Mouse (Mus musculus): ENCODE data around the gene Exph5.
A peak's percentile ranks its signal among the peaks of the same experiment; 100 is the strongest.

Exph5 gene

DNA sequence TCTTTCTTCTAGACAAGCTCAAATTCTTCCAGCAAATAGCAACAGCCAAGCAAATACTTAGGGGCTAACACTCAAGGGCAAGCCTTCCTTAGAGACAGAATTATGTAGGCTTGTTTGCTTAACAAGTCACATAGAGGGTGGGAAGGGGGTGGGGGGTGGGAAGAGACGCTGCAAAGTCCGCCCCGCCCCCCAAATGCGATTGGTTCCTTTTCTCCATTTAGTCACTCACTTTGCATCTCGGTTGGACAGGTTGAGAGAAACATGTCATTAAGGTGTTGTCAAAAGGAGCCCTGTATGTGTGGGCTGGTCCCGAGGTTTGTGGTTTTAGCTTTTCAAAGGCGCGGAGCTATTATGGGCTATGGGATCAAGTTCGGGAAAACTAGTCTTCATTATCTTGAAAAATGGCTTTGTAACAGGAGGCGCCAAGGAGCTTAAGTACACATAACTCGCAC is at the start of gene Exph5:
Gene Exph5 (plus strand): TSS at position 402 of the 452 bp plus-strand sequence.
- peak; percentile 48 for DNase-seq (ENCODE audit: low read depth)

DNA sequence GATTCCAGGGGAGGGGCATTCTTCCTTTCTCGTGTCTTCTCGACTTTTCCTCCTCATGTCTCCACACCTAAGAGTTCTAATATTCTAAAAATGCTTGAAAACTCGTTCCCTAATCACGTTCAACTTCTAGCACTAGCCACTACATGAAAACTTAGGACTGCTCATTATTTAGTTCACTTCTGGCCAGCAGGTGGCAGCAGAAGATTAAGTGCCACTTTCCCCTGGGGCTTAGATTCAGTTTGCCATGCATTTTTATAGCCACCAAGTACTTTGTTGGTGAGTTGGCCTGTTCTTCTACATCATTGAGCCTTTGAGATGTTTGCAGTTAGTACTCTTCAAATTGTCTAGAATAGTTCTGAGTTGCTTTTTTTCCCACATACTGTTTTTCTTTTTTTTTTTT is 47.1 kb upstream of the Exph5 start:
- DNase-seq (ENCODE audit: low read depth), result peak; percentile 88

DNA sequence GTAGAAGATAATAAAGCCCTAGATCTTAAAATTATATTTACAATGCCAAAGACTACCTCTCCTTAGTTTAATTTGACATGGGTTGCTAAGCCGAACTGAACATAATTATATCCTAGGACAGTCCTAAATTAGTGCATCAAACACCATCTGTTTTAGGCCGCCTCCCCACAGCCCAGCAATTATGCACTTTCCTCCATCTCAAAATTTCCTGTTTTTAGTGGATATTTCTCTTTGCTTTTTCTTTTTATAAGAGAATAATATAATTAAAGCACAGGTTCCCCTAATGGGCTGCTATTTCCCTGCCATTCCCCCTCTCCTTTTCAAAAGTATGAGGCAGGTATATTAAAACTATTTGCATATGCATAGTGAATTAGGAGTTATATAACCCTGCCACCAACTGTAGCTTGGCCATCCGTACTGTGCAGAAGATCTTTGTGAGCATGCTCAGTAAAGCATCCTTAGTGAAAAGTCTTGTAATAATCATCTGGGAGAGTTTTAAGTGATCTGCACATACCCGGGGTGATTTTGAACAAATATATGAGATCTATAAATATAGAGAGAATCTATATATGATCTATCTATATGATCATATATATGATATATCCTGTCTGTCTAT is 44.7 kb upstream of the Exph5 start:
- DNase-seq (ENCODE audit: low read depth), result no peak

GRCm38 (mm10) chr9:53257772-53258171 is 43.7 kb upstream of the Exph5 start:
- DNase-seq (ENCODE audit: low read depth), result no peak

DNA sequence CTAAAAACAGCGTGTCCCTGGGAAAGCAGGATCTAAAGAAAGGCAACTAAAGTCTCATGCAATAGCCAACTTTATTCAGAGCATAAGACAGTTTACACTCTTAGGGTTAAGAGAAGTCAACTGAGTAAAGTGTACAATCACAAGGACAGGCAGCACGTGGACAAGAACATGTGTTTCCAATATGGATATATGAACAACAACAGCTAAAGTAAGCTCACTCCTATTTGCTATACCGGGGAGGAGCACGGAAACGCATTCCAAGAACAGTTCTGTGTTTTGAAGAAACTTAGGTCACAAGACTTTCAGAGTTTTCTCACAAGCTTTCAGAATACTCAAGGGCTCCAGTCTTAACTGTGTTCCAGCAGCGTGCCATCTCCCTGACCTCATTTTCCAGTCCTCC is 43.3 kb upstream of the Exph5 start:
- no peak for DNase-seq (ENCODE audit: low read depth)

DNA sequence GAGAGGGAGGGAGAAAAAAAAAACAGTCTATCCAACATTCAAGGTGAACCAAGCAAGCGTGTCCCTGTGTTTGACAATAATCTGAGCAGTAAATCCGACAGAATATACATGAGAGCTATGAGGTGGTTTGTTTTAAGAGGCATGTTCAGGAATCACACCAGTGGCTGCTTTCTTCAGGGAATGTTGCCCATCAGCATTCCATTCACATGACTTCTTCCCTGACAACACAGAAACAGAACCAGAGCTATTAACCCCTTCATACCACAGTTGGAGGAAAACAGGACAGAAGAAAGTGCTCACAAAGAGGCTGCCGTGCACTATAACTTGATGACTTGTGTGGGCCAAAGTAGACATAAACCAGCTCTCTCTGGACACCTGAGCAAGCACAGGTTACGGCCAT is 37.1 kb upstream of the Exph5 start:
- no peak for DNase-seq (ENCODE audit: low read depth)

DNA sequence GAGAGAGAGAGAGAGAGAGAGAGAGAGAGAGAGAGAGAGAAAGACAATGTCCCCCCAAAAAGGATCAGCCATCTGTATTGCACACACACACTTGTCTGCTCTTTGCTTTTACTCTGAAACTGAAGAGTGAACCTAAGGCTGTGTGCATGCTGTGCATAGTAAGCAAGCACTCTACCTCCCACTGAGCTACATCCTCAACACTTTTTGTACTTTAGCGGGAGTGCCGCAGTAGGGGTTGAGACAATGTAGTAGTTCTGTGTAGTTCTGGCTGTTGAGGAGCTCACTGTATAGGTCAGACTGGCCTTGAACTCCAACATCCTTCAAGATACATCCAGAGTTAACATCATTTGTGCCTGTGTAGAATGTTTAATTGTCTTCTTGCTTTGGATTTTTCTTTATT is 35.9 kb upstream of the Exph5 start:
- no peak for DNase-seq (ENCODE audit: low read depth)

DNA sequence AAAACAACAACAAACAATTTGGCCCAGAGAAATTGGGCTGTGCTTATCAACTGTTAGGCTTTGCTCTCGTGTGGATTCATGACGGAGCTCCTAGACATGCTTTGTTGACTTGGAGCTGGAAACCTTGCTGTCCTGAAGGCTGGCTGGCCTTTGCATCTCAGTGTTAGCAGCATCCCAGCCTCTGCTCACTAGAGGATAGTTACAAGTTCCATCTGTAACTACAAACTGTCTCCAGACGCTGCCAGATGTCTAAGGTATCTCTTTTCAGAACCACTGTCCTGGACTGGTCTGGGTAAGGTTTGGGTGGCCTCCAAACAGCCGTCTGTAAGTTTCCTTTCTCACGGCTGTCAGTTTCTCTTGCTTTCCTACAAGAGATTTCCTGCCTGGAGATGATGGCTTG is 33.4 kb upstream of the Exph5 start:
- no peak for DNase-seq (ENCODE audit: low read depth)

GRCm38 (mm10) chr9:53268731-53269465 is 32.6 kb upstream of the Exph5 start:
- peak; percentile 22 for DNase-seq (ENCODE audit: low read depth)

- no peak for DNase-seq (ENCODE audit: low read depth)
Measured at GRCm38 (mm10) chr9:53269466-53269755, 32.1 kb upstream of the Exph5 start.

DNA sequence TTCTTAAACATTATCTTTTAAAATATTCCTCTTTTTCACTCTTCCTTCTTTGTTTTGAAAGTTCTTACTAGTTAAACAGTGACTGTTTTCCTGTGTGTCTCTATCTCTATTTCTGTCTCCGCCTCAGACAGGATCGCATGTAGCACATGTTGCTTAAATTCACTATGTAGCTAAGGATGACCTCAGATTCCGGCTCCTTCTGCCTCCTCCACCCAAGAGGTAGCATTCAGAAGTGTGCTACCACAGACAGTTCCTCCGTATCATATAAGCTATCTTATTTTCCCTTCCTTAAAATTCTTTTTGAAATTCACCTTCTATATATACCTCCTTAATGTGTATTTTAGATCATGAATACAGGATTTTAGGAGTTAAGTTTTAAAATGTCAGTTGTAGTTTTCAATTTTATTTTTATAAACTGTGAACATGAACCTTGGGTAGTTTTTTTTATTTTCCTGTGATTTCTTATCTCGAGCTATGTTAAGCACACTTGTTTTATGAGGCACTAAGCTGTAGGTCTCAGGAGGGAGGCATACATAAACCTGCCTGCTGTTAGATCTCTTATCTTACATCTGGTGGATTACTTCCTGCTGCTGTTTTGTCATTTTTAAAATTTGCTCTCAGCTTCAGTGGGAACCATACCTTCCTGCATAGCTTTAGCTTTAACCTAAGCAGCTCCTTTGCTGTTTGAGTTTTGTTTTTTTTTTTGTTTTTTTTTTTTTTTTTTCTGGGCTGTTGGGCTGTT is 30.0 kb upstream of the Exph5 start:
- DNase-seq (ENCODE audit: low read depth), result peak; percentile 31

GRCm38 (mm10) chr9:53272207-53272606 is 29.3 kb upstream of the Exph5 start:
- DNase-seq (ENCODE audit: low read depth), result no peak

GRCm38 (mm10) chr9:53272714-53273113 is 28.8 kb upstream of the Exph5 start:
- no peak for DNase-seq (ENCODE audit: low read depth)

GRCm38 (mm10) chr9:53276381-53276780 is 25.1 kb upstream of the Exph5 start:
- no peak for DNase-seq (ENCODE audit: low read depth)

GRCm38 (mm10) chr9:53278997-53279396 is 22.5 kb upstream of the Exph5 start:
- no peak for DNase-seq (ENCODE audit: low read depth)

DNA sequence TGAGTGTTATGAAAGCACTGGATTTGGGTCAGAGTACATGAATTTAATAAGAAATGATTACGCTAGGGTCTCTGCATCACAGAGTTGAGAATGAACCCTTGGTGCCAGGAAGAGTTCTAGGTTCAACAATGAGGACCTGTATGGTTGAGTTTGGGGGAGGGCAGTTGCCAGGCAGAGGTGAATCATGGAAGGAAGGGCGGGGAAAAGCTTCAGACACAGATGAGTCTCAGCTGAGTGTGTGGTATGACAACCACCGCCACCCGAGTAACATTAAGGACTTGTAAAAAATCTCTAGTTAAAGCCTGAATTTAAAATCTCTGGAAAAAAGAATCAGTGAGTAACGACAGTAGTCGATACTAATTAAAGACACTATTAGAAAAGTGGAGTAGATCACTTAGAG is 14.7 kb upstream of the Exph5 start:
- no peak for DNase-seq (ENCODE audit: low read depth)

DNA sequence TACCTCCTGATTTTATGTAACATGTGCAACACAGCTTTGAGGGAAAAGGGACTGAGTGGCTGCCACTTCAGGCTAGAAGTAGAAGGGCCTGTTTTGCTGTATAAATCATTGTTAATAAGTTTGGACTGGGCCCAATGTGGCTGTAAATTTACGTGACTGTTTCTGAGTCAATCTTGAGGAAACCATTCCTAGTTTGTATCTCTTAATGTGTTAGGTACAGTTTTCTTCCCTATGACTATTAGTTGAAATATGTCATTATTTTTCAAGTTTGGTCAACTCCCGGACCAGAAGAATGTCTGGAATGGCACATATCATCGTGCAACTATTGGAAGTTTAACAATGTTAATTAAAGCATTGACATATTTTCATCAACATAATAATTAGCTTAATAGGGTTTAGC is 11.5 kb upstream of the Exph5 start:
- no peak for DNase-seq (ENCODE audit: low read depth)

DNA sequence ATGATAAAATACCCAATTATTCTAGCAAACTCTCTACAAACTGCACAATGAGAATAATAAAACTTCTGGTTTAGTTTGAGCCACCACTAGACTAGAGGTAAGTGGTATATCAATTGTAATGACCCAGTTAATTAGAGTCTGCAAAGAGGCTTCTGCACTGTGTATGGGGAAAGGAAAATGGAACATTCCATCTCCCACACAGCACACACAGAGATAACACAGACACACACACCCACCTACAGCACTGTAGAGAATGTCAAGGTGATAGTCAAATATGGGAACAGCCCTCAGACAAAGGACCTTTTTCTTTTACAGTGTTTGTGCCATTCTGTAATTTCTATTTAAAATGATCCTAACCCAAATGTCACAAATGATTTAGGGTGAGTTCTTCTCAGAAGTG is 8.6 kb upstream of the Exph5 start:
- no peak for DNase-seq (ENCODE audit: low read depth)

GRCm38 (mm10) chr9:53301801-53302311 is 386 bp downstream of the Exph5 start:
- peak; percentile 3 for DNase-seq (ENCODE audit: low read depth)

DNA sequence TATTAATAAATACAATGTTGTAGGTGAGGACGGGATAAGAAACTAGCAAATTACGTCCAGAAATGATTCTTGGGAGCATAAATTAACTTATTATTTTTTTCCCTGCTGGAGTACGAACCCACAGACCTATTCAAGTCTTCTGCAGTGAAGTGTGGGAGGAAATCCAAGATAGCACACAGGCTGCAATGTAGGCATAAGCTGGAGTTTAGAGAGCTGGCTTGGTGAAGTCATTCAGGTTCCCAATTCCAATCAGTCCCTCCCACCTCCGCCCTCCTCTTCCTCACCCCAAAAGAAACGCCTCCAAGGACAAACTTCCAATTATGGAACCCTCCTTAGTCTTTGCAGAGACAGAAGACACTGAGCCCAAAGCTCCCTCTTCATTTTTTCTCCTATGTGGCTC is 945 bp downstream of the Exph5 start:
- no peak for DNase-seq (ENCODE audit: low read depth)

DNA sequence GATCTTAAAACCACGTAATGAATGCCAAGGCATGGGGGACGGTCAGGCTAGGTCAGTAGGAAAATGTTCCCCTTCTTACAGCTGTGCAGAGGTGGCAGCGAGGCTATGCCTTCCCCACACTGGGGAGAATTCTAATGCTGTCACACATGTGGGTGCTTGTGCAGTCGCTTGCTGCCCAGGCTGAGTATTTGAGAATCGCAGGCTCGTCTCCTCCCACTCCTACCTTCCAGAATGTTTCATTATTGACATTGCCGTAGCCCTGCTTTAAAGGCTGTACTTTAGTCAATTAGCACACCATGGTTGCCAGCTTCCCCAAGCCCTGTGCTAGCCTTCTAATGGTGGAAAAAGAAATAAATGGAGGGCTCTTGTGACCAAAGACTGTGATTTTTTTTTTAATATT is 6.4 kb downstream of the Exph5 start:
- no peak for DNase-seq (ENCODE audit: low read depth)

DNA sequence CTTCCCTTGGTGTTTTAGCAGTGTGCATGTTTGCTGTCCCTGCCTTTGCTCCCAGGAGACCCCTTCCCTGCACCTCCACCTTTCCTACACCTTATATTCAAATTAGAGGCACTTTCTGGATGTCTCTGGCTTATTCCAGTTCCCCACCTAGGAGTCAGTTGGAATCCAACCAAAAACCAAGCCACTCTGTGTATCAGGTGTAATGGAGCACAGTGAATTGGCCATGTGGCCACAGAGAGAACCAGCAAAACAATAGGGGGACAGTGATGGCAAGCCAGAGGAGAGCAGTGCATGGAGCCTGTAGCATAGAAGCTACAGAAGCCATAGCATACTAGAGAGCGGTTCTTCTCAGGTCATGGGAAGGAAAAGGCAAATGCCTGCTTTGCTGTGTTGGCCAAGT is 11.5 kb downstream of the Exph5 start:
- no peak for DNase-seq (ENCODE audit: low read depth)
